Mouse (Mus musculus) bone marrow macrophage, adult 2 months (primary cell): Measurements from ENCODE around the gene Med27. TPM values are rescaled to one million over a fixed set of nuclear protein-coding genes. Genes with fewer than 3 reads are reported as not detected.

Experiments used
- H3K27ac ChIP-seq: 2 replicates; pipeline ENCODE4 v1.5.1; 2012; ENCODE audit warnings: low read depth, low read length; ENCODE audit not compliant: insufficient read depth
- H3K4me1 ChIP-seq: 2 replicates; pipeline ENCODE4 v1.6.1; 2012; ENCODE audit warnings: low read length; ENCODE audit not compliant: control insufficient read depth, insufficient read depth
- H3K4me3 ChIP-seq: 2 replicates; pipeline ENCODE4 v1.5.1; 2012; ENCODE audit warnings: mild to moderate bottlenecking, low read length, moderate library complexity; ENCODE audit not compliant: insufficient read depth
- CTCF ChIP-seq: IDR thresholded peaks from 2 replicates; pipeline ENCODE4 v1.5.1; 2012; ENCODE audit warnings: low read depth, mild to moderate bottlenecking, low read length, moderate library complexity
- POLR2A ChIP-seq: IDR thresholded peaks from 2 replicates; pipeline ENCODE4 v1.6.1; 2012; ENCODE audit warnings: mild to moderate bottlenecking, low read depth, low read length, borderline replicate concordance
- polyA plus RNA-seq: library from polyadenylated mRNA; stranded (reverse); fragments of >200 nt; gene quantifications from 2 replicates; pipeline ENCODE4 v1.2.4, GENCODE M21; 2012; ENCODE audit not compliant: missing spikeins, insufficient read depth, insufficient read length

Gene Med27
- polyA plus RNA-seq, 1 experiment, result 14.2 TPM

GRCm38 (mm10) chr2:29391996-29392395 lies 45.4 kb downstream of the Med27 start:
- TF ChIP-seq CTCF (no peak), POLR2A (no peak)
- Histone ChIP-seq H3K4me3 (no peak overlapping the region), H3K27ac (no peak overlapping the region), H3K4me1 (peaks cover 10% of the 10 kb centered on the region; the same call in 1 of the 2 replicates)

GRCm38 (mm10) chr2:29400234-29400633 lies 53.6 kb downstream of the Med27 start:
- H3K4me1 ChIP-seq, result peaks cover 18% of the 10 kb centered on the region
- TF ChIP-seq POLR2A (no peak), CTCF (no peak)
- H3K27ac ChIP-seq, result no peak overlapping the region
- no peak overlapping the region for H3K4me3 ChIP-seq

- peaks cover 21% of the 10 kb centered on the region for H3K4me1 ChIP-seq
- H3K4me3 ChIP-seq, result no peak overlapping the region
- TF ChIP-seq CTCF (no peak), POLR2A (no peak)
- no peak overlapping the region for H3K27ac ChIP-seq
These were observed 54.2 kb downstream of the Med27 start for GRCm38 (mm10) chr2:29400812-29401211.

- no peak for TF ChIP-seq POLR2A
- no peak for TF ChIP-seq CTCF
- Histone ChIP-seq H3K4me3 (no peak overlapping the region), H3K27ac (no peak overlapping the region), H3K4me1 (peaks cover 28% of the 10 kb centered on the region)
These were observed 55.2 kb downstream of the Med27 start for GRCm38 (mm10) chr2:29401868-29402267.

- Histone ChIP-seq H3K4me1 (peaks cover 33% of the 10 kb centered on the region), H3K4me3 (no peak overlapping the region), H3K27ac (no peak overlapping the region)
- no peak for TF ChIP-seq CTCF
- no peak for TF ChIP-seq POLR2A
These were observed 56.0 kb downstream of the Med27 start for GRCm38 (mm10) chr2:29402550-29403076.

GRCm38 (mm10) chr2:29403799-29404530 lies 57.3 kb downstream of the Med27 start:
- H3K4me3 ChIP-seq, result no peak overlapping the region
- TF ChIP-seq CTCF (no peak), POLR2A (no peak)
- H3K27ac ChIP-seq, result no peak overlapping the region
- H3K4me1 ChIP-seq, result peaks cover 33% of the 10 kb centered on the region

- no peak overlapping the region for H3K4me3 ChIP-seq
- H3K4me1 ChIP-seq, result peaks cover 33% of the 10 kb centered on the region
- TF ChIP-seq CTCF (no peak), POLR2A (no peak)
- no peak overlapping the region for H3K27ac ChIP-seq
These were observed 58.3 kb downstream of the Med27 start for GRCm38 (mm10) chr2:29404931-29405330.

- H3K4me1 ChIP-seq, result peaks cover 33% of the 10 kb centered on the region
- H3K4me3 ChIP-seq, result no peak overlapping the region
- no peak overlapping the region for H3K27ac ChIP-seq
- no peak for TF ChIP-seq CTCF
These were observed 59.2 kb downstream of the Med27 start for GRCm38 (mm10) chr2:29405848-29406247.

- Histone ChIP-seq H3K4me3 (no peak overlapping the region), H3K27ac (no peak overlapping the region), H3K4me1 (peaks cover 39% of the 10 kb centered on the region)
- TF ChIP-seq POLR2A (no peak), CTCF (no peak)
These were observed 60.7 kb downstream of the Med27 start for GRCm38 (mm10) chr2:29407350-29407749.

- H3K4me1 ChIP-seq, result peaks cover 40% of the 10 kb centered on the region
- H3K4me3 ChIP-seq, result no peak overlapping the region
- H3K27ac ChIP-seq, result no peak overlapping the region
- no peak for TF ChIP-seq POLR2A
- no peak for TF ChIP-seq CTCF
These were observed 61.1 kb downstream of the Med27 start for GRCm38 (mm10) chr2:29407764-29408163.

GRCm38 (mm10) chr2:29410884-29411283 lies 64.3 kb downstream of the Med27 start:
- Histone ChIP-seq H3K4me3 (no peak overlapping the region), H3K27ac (no peak overlapping the region), H3K4me1 (peaks cover 31% of the 10 kb centered on the region)
- no peak for TF ChIP-seq POLR2A
- TF ChIP-seq CTCF, result no peak
